Mouse (Mus musculus) ovary, adult 2 months (tissue): Measurements from ENCODE around the gene Exosc10. TPM values are rescaled to one million over a fixed set of nuclear protein-coding genes. Genes with fewer than 3 reads are reported as not detected.

Experiments used
- polyA plus RNA-seq: library from polyadenylated mRNA; depleted of rRNA; stranded (reverse); fragments of >200 nt; gene quantifications from 2 replicates; pipeline ENCODE4 v1.2.3, GENCODE M21; 2012; rRNA removed

Exosc10 gene
- polyA plus RNA-seq: 27.9 and 31.4 TPM in 2 replicates

DNA sequence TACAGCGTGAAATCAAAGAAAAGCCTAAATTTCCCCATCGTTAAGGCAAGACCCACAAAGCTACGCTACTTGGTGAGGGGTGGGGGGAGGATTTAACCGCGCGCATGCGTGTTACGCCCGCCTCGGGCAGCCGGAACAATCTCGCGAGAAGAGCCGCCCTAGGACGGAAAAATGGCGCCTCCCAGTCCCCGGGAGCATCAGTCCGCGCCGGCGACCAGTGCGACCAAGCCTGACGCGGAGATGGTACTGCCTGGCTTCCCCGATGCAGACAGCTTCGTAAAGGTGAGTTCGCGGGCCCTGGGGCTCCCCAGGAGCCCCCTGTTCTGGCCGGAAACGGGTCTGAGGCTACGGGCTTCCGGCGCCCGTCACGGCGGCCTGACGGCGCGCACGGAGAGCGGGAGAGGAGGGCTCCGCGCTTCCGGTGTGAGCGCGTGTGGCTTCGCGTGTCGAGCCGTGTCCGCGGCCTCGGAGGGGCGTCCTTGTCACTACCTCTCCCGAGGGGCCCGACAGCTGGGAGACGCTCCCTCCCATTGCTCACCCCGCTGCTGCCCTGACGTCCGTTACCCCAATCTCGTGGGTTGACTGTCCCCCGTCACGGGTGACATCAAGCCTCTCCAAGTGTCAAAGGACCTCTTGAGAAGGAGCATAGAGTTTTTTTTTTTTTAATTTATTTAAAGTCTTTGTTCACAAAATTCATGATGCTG lies at the start of gene Exosc10:
Gene Exosc10, plus strand, starts transcription at position 133 of the 704 bp plus-strand sequence.

DNA sequence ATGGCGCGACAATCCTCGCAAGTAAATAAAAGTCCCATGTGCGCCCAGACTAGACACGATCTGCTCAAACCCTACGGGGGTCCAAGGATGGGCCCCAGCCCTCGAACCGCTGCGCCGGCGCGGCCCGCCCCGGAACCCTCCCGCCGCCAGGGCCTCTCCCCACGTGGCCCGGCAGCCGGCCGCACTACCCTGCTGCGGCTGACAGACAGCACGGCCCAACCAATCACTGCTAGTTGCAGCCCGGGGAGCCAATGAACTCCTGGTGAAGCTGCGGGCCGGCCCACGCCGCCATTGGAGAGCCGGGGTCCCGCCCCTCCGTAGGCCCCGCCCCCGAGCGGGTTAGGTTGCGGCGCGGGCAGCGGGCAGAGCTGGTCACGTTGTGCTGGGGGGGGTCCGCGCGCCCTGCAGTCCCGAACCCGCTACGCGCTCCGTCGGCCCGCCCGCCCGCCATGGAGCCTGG lies 33.0 kb downstream of the Exosc10 start, which contains the start of gene Srm:
Gene Srm, plus strand, starts transcription at position 333 of the 460 bp plus-strand sequence.

DNA sequence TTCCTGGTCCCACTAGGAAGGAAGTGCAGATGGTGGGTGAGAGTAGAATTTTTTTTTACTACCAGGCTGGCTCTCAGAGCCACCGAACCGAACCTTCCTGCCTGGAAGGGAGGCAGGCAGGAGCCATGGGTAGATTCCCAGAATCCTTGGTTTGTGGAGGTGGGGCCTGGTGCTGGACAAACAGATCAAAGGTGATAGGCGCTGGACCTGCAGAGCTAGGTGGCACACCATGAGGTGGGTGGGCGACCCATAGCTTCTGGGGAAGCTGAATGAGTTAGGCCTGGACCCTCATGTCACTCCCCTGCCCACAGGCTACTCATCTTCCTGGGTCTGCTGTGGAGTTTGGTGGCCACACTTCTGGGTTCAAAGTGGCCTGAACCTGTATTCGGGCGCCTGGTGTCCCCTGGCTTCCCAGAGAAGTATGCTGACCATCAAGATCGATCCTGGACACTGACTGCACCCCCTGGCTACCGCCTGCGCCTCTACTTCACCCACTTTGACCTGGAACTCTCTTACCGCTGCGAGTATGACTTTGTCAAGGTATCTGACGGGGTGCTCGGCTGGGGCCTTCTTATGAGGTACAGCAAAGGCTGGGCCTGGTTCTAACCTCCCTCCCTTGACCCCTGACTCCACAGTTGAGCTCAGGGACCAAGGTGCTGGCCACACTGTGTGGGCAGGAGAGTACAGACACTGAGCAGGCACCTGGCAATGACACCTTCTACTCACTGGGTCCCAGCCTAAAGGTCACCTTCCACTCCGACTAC lies 44.3 kb downstream of the Exosc10 start, which contains the start of gene Masp2:
Gene Masp2, plus strand, starts transcription at position 198 of the 764 bp plus-strand sequence.

DNA sequence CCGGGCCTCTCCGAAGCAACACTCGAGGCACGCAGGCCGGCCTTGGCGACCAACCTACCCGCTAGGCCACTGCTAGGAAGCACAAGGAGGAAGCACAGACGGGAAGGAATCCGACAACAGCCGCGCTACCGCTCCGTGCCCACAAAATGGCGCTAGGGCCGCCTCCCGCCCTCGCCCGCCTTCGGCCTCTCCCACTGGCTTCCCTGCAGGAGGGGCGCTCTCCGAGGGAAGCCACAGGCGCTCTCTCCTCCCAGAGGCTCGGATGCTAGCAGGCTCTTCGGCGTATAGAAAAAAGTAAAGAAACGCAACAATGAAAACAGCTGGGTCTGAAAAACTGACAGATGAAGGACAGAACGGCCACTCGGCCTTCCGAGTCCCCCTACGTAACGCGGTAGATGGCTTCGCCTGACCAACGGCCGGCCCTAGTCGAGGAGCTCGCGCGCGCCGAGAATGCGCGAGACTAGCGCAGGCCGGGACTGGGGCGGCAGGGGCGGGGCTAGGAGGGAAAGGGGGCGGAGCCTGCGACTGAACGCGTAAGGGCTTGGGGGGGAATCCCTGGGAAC lies 68.5 kb downstream of the Exosc10 start, which contains the start of gene Tardbp:
Gene Tardbp, minus strand, starts transcription at position 397 of the 563 bp plus-strand sequence.

Other genes with a start within 250 kb of the Exosc10 start
- gene Ubiad1, start 113.7 kb upstream of the Exosc10 start, polyA plus RNA-seq: 29.7 and 34.3 TPM in 2 replicates
- 26.5 and 30.3 TPM in 2 replicates for gene Mtor, start 109.8 kb upstream of the Exosc10 start, polyA plus RNA-seq
- gene Angptl7, start 58.0 kb upstream of the Exosc10 start, polyA plus RNA-seq: 3.7 and 3.8 TPM in 2 replicates
- 161 and 175 TPM in 2 replicates for gene Srm, start 33.1 kb downstream of the Exosc10 start, polyA plus RNA-seq
- 5.7 and 7.4 TPM in 2 replicates for gene Masp2, start 44.1 kb downstream of the Exosc10 start, polyA plus RNA-seq
- gene Tardbp, start 68.6 kb downstream of the Exosc10 start, polyA plus RNA-seq: 15.8 and 39.9 TPM in 2 replicates
- 0.13 TPM in 1 of 2 replicates, not detected in the other for gene Gm572, start 84.9 kb downstream of the Exosc10 start, polyA plus RNA-seq
- gene Casz1, start 246.0 kb downstream of the Exosc10 start, polyA plus RNA-seq: 16.2 and 16.4 TPM in 2 replicates